Mouse (Mus musculus): ENCODE measurements around the gene Hoxa5.

Hoxa5 gene

DNA sequence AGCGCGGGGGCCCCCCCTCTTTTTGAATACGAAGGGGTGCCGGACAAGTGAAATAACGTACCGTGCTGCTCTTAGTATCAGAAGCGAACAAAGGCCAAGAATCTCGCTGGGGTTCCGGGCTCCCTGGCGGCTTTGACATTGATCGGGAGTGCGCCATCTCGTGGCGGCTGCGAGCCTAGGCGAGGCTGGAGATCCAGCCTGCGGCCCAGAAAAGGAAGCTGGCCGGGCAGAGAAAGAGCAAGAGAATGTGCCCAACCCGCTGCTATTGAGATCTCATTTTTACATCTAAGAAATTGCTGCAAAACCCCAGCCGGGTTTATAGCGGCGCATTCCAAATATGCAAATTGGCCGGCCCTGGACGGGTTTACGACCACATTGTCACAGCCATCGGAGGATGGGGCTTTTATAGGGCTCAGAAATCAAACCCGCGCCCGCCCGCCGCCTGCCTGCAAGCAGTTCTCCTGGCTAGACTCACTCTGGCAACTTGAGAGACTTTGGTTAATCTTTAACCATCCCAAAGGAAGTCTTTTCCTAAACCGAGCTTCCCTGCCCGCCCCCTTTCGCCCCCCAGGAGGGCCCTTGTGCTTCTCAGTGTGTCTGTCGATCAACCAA is 36.1 kb upstream of the Hoxa5 start, which contains the start of gene Hoxa10:
Gene Hoxa10, minus strand, starts transcription at position 466 of the 612 bp plus-strand sequence.
- peak; percentile 72 to 75 for DNase-seq (ENCODE audit: low read depth in 2 of 2, low spot score in 2 of 2)

DNA sequence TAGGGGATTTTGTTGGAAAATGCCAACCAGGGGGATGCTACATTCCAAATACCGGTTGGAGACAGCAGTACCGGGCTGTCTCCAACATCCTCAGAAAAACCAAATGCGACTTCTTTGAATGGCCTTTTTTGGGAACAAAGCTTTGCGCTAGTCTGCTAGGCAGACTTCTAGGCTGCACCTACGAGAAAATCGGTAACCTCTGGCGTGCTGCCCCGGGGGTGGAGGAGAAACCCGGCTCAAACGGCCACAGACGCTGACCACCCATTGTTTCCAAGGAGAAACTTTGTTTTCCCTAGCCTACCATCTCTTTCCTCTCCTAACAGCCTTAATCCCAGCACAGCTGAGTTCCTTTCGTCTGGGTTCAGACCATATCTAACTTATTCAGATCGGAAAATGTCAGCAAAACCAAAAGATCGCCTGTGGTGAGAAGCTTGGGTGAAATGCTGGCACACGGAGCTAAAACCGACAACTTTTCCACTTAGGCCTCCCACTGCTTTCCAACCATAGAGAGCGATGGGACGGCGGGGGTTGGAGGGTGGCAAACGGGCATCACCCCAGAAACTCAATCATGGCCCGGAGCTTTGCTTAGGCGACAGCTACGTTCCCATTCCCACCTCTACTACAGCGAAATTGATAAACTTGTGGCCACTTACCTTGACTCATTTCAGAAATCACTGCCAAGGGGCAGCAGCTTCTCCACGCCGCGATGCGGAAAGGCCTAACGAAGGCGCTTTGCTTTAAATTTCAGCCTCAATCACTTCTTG is 35.4 kb upstream of the Hoxa5 start:
- no peak for DNase-seq (ENCODE audit: low read depth in 2 of 2, low spot score in 2 of 2)

GRCm38 (mm10) chr6:52238976-52239375 is 34.6 kb upstream of the Hoxa5 start:
- DNase-seq (ENCODE audit: low read depth in 2 of 2, low spot score in 2 of 2), result no peak

- no peak for DNase-seq (ENCODE audit: low read depth in 2 of 2, low spot score in 2 of 2)
Measured at GRCm38 (mm10) chr6:52238155-52238545, 33.8 kb upstream of the Hoxa5 start.

DNA sequence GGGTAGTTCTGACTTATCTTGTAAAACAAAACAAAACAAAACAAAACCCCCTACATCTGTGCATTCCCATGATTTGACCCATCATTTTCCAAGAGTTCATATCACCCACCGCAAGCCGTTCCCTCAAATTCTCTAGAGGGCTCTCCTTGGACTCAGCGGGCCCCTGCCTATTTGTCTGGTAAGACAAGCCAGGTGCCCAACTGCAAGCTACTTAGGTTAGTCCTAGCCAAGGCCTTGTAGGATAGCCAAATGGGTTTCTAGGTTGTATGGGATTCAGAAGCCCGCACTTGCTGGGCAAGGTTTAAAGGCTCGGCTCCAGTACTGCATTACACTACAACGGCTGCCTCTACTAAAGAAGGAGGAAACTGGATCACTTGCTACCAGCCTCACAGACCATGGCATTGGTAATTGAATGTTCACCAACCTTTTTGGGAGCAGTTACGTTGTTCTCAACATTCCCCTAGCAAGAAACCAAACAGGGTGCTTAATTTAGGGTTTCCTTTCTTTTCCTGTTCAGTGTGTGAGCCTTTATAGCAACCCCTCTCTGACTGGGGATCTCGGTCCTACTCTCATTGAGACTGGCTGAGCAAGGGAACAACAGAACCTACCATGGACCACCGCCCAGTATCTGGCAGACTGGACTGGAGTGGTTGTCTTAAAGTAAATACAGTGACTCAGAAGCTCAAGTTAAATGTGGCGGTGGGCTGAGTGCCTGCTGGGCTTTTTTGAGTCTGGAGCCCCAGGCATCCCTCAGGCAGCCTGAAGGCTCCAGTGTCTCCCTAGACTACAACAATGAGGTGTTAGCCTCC is 33.2 kb upstream of the Hoxa5 start:
- DNase-seq (ENCODE audit: low read depth in 2 of 2, low spot score in 2 of 2), result no peak

GRCm38 (mm10) chr6:52236806-52237205 is 32.4 kb upstream of the Hoxa5 start:
- no peak for DNase-seq (ENCODE audit: low read depth in 2 of 2, low spot score in 2 of 2)

DNA sequence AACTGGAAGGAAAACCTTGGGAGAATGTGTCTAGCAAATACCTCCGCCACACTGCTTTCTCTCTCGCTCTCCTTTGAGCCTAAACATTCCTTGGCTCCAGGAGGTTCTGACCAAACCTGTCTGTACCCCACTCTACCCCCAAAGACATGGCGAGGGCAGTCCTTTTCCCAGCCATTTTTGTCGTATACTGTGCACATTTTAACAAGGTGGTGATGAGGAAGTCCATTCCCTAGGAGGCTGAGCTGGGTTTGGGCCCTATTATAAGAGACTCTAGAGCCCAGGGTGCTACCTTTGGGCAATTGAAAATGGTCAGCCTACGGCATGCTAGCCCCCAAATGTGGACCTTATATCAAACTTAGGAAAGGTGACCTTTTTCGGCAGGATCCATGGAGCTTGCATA is 31.5 kb upstream of the Hoxa5 start:
- DNase-seq (ENCODE audit: low read depth in 2 of 2, low spot score in 2 of 2), result no peak

GRCm38 (mm10) chr6:52235267-52235666 is 30.9 kb upstream of the Hoxa5 start:
- no peak for DNase-seq (ENCODE audit: low read depth in 2 of 2, low spot score in 2 of 2)

DNA sequence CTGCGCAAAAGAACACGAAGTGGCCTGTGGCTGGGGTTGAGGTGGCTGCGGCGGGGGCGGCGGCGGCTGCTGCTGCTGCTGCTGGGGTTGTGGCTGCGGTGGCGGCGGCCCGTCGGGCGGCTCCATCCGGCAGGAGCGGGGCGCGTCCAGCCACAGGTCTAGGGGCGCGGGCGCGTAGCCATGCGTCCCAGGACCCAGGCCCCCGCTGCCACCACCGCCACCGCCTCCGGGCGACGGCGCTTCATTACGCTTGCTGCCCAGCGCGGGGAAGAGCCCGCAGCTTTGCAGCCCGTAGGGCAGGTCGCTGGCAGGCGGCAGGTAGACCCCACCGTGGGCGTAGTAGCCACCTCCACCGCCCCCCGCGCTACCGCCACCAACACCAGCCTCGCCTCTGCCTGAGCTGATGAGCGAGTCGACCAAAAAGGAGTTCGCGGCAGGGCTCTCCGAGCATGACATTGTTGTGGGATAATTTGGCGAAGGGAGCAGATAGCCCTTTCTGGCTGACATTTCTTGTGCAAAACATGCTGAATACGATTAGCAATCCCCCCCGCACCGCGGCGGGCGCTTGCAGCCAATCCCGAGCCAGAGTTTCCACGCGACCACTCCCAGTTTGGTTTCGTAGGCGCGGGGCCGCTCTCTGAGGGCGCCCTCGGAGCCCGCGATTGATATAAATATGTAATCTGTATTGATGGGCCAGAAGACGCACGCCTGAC is 30.2 kb upstream of the Hoxa5 start:
- DNase-seq (ENCODE audit: low read depth in 2 of 2, low spot score in 2 of 2), result no peak

DNA sequence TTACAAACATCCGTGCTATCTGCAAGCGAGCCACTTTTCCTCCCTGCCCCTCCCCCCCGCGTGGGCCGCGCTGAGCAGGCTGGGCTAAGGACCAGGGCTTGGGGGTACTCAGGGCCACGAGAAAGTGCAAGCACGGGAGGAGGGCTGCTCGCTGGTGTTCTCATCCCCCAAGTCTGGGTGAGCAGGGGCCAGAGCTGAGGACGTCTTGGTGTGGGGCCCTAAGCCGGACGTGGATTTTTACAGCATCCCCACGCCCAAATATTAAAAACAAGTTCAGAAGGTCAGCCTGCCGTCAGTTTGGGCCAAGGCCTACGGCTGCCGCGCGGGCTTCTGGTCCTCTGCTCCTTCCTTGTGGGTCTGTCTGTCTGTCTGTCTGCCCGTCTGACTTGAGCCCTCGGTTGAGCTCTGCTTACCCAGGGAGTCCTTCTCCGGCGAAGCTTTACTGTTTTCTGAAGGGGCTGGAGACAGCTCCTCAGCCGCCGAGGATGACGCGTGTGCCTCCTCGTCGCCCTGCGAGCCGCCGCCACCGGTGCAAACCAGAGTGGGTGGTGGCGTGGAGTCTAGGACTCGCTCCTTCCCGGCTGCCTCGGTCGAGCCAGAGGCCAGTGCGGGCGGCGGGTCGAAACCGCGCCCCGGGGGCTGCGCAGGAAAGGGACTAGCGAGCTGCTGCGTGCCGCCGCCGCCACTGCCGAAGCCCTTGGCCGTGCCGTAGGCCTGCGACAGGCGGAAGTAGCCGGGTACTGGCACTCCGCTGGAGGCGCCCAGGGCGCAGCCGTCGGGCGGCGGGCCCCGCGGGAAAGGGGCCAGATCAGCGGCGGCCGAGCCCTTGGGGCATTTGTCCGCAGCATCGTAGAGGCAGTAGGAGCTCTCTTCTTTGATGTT is 29.4 kb upstream of the Hoxa5 start:
- DNase-seq (ENCODE audit: low read depth in 2 of 2, low spot score in 2 of 2), result no peak

DNA sequence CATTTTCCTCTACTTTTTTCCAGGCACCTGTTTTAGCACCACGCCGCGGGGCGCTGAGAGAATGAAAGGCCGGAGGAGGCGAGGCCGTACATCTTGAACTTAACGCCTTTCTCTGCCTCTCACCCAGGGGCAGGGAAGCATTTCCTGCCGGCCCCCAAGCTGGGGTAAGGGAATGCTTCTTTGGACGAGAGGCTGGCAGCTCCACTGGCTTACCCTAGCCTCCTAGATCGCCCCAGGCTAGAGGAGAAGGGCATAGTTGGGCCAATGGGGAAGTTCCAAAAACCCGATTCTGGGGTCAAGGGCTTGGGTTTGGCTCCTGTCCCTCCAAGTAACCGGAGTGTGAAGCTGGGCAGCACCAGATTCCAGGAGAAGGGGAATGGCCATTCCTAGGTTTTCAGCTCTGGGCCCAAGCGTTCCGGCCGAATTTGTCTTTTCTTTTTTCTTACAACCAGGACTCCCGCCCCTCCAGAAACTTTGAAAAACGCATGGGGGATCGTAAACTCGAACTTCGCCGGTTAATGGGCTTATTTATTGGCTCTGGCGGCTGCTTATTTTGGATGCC is 28.7 kb upstream of the Hoxa5 start:
- DNase-seq (ENCODE audit: low read depth in 2 of 2, low spot score in 2 of 2), result no peak

DNA sequence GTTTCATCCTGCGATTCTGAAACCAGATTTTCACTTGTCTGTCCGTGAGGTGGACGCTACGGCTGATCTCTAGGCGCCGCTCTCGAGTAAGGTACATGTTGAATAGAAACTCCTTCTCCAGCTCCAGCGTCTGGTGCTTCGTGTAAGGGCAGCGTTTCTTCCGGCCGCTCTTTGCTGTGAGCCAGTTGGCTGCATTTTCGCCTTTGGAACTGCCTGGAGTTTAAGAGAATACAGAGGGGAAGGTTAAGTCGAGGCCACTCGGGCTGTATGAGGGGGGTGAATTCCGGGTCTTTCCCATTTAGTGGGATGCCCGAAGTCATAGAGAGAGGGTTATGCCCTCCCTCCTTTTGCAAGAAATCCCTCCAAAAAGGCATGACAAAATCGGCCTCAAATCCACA is 28.2 kb upstream of the Hoxa5 start:
- no peak for DNase-seq (ENCODE audit: low read depth in 2 of 2, low spot score in 2 of 2)

DNA sequence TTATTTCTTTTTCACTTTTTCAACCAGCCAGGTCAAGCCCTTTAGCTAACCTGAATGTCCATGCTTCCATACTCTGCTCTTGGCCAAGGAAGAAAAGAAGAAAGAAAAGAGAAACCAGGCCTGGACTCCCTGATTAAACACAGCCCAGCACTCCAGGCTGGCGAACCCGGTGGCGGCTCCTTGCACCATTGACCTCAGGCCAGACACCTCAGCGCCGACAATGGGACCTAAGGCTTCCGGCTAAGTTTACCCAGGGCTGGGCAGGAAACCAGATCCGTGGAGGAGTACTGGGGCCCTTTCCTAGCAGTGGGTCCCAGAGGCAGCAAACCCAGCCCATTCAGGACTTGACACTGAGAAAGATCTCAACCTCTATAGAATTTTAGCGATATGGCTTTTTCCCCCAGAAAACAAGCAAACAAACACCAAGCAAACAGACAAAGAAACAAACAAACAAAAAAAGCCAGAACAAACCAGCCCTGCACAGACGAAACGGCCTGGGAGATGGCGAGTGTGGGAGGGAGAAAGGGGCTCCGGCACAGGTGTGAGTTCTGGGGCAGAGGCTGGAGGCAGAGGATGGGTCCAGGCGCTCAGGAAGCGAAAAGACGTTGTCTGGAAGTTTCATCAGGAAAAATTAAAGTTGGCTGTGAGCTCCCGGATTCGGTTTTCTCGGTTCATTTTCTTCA is 27.6 kb upstream of the Hoxa5 start:
- no peak for DNase-seq (ENCODE audit: low read depth in 2 of 2, low spot score in 2 of 2)

GRCm38 (mm10) chr6:52230516-52231165 is 26.3 kb upstream of the Hoxa5 start, which contains the start of gene Hoxa9:
Gene Hoxa9, minus strand, starts transcription at chr6:52231089.
- DNase-seq (ENCODE audit: low read depth in 2 of 2, low spot score in 2 of 2), result no peak

DNA sequence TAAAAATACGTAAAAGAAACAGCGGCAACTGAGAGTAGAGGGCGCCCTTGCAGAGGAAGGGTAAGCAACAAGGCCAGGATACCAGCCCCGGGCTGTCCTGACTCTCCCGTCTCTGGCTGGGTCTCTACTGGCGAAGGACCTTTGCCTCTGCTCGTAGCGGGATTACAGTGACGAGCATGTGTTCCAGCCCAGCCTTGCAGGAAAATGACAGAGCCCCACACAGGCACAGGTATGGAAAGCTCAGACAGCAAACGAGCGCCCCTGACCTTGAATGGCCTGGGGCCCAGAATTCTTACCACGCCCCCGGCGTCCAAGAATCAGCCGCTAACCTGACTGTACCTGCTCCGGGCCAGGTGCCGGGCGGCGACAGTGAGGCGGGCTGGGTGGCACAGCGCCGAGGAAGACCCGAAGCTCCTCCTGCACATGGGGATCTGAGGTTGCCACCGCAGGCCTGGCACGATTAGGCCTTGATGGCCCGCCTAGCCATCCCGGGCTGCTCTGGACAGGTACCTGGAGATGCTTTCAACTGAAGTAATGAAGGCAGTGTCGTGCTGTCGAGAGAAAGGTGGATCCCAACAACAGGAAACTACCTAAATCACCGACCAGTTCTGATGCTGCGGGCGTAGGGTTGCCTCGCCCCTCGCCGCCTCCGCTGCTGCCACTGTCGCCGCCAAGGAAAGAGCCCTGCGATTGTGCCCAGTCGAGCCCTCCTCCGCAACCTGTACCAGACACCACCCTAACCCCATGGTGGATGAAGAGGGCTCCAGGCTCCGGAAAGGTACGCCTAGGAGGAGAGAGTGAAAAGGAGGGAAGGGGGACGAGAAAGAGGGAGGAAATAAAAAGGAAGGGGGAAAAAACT is 25.4 kb upstream of the Hoxa5 start:
- no peak for DNase-seq (ENCODE audit: low read depth in 2 of 2, low spot score in 2 of 2)

DNA sequence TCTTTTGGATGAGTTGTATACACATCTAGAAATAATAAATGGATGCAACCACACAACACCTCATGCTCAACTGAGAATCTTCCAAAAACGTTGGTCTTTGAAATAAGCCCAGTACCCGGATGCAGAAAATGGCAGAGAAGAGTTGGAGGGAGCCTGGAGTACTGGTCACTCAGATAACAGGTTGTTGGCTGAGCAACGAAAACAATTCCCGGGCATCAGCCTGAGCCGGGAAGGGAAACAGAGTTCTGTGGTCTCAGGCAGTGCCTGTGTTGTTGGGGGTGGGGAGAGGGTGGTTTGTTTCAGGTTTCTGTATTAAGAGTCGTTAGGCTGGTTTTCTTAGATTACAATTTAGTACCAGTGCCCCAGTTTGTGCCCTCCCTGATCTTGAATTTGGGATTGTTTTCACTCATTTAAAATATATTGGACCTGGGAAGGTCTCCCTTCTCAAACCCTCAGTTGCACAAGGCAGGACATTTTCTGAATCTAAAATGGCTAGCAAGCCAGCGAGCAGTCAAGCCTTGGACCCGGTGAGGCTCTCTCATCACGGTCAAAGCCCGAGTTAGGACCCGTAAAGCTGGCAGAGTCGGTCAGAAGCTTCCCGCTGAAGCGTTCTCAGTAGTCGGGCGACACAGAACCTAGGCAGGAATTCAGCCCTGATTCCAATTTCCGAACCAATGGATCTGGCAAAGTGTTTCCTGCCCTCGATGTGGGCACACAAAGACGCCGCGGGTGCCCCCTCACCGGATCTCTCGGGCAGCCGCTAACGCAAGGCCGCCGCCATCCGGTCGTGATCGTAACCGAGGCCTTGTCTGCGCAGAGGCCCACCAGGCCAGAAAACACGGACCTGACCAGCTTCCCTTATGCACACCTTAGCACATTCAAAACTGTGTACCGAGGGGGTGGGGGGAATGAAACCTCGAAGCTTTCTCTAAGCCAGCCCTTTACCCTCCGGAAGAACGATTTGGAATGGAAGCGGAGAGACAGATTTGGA is 24.4 kb upstream of the Hoxa5 start:
- DNase-seq (ENCODE audit: low read depth in 2 of 2, low spot score in 2 of 2), result no peak

Measured in CD8-positive naive resting alpha-beta T cell, adult 2 months (primary cell).